Comparison of ENCODE assay signal across 13 mouse cellular contexts in the genomic region with DNA sequence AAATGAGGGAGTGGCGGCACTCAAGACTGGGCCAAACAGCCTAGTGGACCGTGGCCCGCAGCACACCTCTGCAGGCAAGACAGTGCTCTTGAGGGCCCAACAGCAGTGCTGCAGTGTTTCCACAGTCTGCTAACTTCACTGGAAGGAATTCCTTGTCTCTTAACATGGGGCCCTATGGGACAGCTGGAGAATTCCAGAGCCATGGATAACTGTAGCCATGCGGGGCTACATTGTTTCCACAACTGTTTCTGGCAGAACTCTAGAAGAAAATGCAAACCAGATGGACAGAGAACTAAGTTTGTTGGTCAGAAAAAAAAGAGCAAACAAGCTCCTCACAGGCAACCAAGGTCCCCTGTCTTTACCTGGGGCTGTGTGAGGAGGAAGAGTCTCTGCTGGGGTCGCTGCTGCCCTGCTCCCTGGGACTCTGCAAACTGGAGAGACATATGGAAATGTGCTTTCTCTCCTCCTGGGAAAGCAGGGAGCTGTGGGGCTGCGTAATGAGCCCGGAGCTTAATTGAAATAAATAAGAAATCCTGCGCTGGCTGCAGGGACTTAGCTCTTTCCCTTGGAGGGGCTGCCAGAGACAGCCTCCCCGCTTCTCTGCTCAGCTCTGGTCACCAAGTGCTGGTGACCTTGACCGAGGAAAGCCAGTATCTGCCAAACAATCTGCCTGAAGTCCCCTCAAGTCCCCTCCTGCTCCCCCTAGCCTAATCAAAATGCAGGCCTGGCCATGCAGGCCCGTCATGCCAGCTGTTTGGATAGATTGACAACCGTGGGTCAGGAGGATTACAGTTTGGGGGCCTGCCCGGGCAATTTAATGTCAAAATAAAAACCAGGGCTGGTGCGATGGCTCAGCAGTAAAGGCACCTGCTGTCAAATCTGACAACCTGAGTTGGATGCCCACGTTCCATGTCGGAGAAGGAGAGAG.
A peak's percentile ranks its signal among the peaks of the same experiment; 100 is the strongest.
DNase-seq lines count a peak whose midpoint lies in the region; ATAC-seq lines count a peak whose summit lies in the region.
"Had no signal": no experiment of that assay in that cellular context is flagged by ENCODE, and none has a peak within 500 bp of the region (broad histone marks: within the 10 kb centered on the region; RNA-seq: fewer than 3 reads in every experiment).

No protein-coding gene starts in this region.

- no peaks in the 10 kb centered on the region; the same call in 1 of the 2 replicates for H3K9me3 ChIP-seq in embryonic facial prominence, embryonic 12.5 days
- no peaks in the 10 kb centered on the region for H3K9me3 ChIP-seq in hindbrain, embryonic 12.5 days (replicated peaks)
- H3K9me3 ChIP-seq in midbrain, embryonic 13.5 days = peaks cover 5% of the 10 kb centered on the region; the same call in 1 of the 2 replicates

- peak; percentile 21 for DNase-seq in kidney, postnatal 10 days
- DNase-seq in kidney, postnatal 36 days = no peak
- DNase-seq in adrenal gland, adult (ENCODE audit: inconsistent age in 2 of 2, low spot score in 1 of 2) = no peak
- DNase-seq: right cerebral cortex, postnatal 25 days had no signal

- no peak overlapping the region for H3K4me3 ChIP-seq in embryonic facial prominence, embryonic 12.5 days
- H3K4me3 ChIP-seq in hindbrain, embryonic 12.5 days = no peak overlapping the region
- no peak overlapping the region for H3K4me3 ChIP-seq in midbrain, embryonic 13.5 days (replicated peaks)
- H3K4me3 ChIP-seq: erythroblast, embryonic 14.5 days; neural tube, embryonic 12.5 days had no signal

- no peaks in the 10 kb centered on the region for H3K36me3 ChIP-seq in embryonic facial prominence, embryonic 12.5 days
- H3K36me3 ChIP-seq in hindbrain, embryonic 12.5 days = no peaks in the 10 kb centered on the region
- H3K36me3 ChIP-seq in midbrain, embryonic 13.5 days = no peaks in the 10 kb centered on the region
- H3K36me3 ChIP-seq: neural tube, embryonic 12.5 days had no signal

- peak overlapping the region; percentile 55 for H3K27ac ChIP-seq in embryonic facial prominence, embryonic 12.5 days
- no peak overlapping the region for H3K27ac ChIP-seq in hindbrain, embryonic 12.5 days
- no peak overlapping the region for H3K27ac ChIP-seq in midbrain, embryonic 13.5 days
- H3K27ac ChIP-seq: neural tube, embryonic 12.5 days had no signal

- H3K4me1 ChIP-seq in embryonic facial prominence, embryonic 12.5 days = peaks cover 20% of the 10 kb centered on the region
- peaks cover 11% of the 10 kb centered on the region for H3K4me1 ChIP-seq in hindbrain, embryonic 12.5 days
- H3K4me1 ChIP-seq in midbrain, embryonic 13.5 days (replicated peaks) = peaks cover 18% of the 10 kb centered on the region

- no peak overlapping the region for H3K9ac ChIP-seq in embryonic facial prominence, embryonic 12.5 days
- no peak overlapping the region for H3K9ac ChIP-seq in hindbrain, embryonic 12.5 days
- 0 out of 2 replicates have a peak overlapping the region, but pooled peaks have one; percentile 5 for H3K9ac ChIP-seq in midbrain, embryonic 13.5 days (replicated peaks)
- H3K9ac ChIP-seq: neural tube, embryonic 12.5 days had no signal

- H3K27me3 ChIP-seq in embryonic facial prominence, embryonic 12.5 days = peaks cover 6% of the 10 kb centered on the region; the same call in 1 of the 2 replicates
- peaks cover 42% of the 10 kb centered on the region for H3K27me3 ChIP-seq in hindbrain, embryonic 12.5 days
- peaks cover 10% of the 10 kb centered on the region for H3K27me3 ChIP-seq in midbrain, embryonic 13.5 days
- H3K27me3 ChIP-seq: neural tube, embryonic 12.5 days had no signal

- 0 out of 2 replicates have a peak overlapping the region, but pooled peaks have one; percentile 9 for H3K4me2 ChIP-seq in embryonic facial prominence, embryonic 12.5 days (replicated peaks)
- peak overlapping the region; percentile 19; the same call in 1 of the 2 replicates for H3K4me2 ChIP-seq in hindbrain, embryonic 12.5 days (replicated peaks)
- no peak overlapping the region for H3K4me2 ChIP-seq in midbrain, embryonic 13.5 days (replicated peaks)
- H3K4me2 ChIP-seq: heart, embryonic 11.5 days; neural tube, embryonic 12.5 days had no signal

- peak; percentile 84 for ATAC-seq in embryonic facial prominence, embryonic 12.5 days (ENCODE audit: insufficient number of reproducible peaks, insufficient read depth, low FRiP score, low TSS enrichment)
- ATAC-seq in hindbrain, embryonic 12.5 days (ENCODE audit: low FRiP score) = no peak
- ATAC-seq in midbrain, embryonic 13.5 days = peak; percentile 59; the same call in 1 of the 2 replicates
- ATAC-seq in megakaryocyte, adult 5-6 weeks (ENCODE audit: poor library complexity, severe bottlenecking) = no peak
- ATAC-seq: activated CD4-positive, CD25-positive, alpha-beta regulatory T cell, adult 4 months; inflammation-experienced regulatory T-cells, adult 6 months had no signal

- WGBS in embryonic facial prominence, embryonic 12.5 days = 33% methylated on average over 16 of the region's 16 CpGs
- 42% methylated on average over 16 of the region's 16 CpGs for WGBS in hindbrain, embryonic 12.5 days
- 41% methylated on average over 16 of the region's 16 CpGs for WGBS in midbrain, embryonic 13.5 days

Comparison
In these comparisons a context has a peak if more than half of its experiments do, and no peak if none do; other contexts are left out.
1. ATAC-seq: peak in embryonic facial prominence, embryonic 12.5 days (single experiment) and midbrain, embryonic 13.5 days (single experiment); none in hindbrain, embryonic 12.5 days (single experiment) and megakaryocyte, adult 5-6 weeks (single experiment).